Mouse (Mus musculus): Measurements from ENCODE around the gene Pde11a. TPM values are rescaled to one million over a fixed set of nuclear protein-coding genes. Genes with fewer than 3 reads are reported as not detected.

The Pde11a gene
- polyA plus RNA-seq, 1 experiment from 2014 or later, result 1.1 TPM

DNA sequence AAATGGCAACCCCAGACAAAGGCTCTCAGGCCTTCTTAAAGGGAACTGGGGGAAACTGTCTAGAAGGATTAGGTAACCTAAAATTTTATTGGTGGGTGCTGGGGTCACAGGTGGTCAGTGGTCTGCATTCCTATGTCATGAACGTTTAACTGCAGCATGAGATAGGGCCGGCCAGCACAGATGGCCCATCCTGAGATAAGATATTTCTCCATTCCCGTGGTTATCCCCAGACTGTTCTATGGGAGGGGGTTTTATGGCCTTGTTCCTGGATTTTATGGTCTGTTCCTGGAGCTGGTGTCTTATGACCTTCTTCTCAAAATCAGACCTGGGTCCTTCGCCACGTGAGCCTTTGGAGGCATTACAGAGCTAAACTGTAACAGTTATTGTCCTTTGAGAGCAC is 256.6 kb downstream of the Pde11a start:
- no peak overlapping the region for H3K27ac ChIP-seq (ENCODE audit: low read depth, low read length)
- peaks cover 13% of the 10 kb centered on the region; the same call in 1 of the 2 replicates for H3K4me1 ChIP-seq (ENCODE audit: control insufficient read depth, insufficient read depth, low read length)
- no peak for ATAC-seq (ENCODE audit: low FRiP score, low TSS enrichment)
- no peak overlapping the region for H3K9ac ChIP-seq (ENCODE audit: low read depth, low read length)
- no peaks in the 10 kb centered on the region for H3K27me3 ChIP-seq (ENCODE audit: control insufficient read depth, insufficient read depth, low read length)
- WGBS, result 28% methylated on average over 5 of the region's 5 CpGs
- no peak overlapping the region for H3K4me3 ChIP-seq (ENCODE audit: low read length)
- no peaks in the 10 kb centered on the region for H3K36me3 ChIP-seq (ENCODE audit: control insufficient read depth, insufficient read depth, low read length)
- no peak overlapping the region for H3K4me2 ChIP-seq (replicated peaks; ENCODE audit: low read depth, low read length)
- no peaks in the 10 kb centered on the region for H3K9me3 ChIP-seq (ENCODE audit: control insufficient read depth, low read length)

DNA sequence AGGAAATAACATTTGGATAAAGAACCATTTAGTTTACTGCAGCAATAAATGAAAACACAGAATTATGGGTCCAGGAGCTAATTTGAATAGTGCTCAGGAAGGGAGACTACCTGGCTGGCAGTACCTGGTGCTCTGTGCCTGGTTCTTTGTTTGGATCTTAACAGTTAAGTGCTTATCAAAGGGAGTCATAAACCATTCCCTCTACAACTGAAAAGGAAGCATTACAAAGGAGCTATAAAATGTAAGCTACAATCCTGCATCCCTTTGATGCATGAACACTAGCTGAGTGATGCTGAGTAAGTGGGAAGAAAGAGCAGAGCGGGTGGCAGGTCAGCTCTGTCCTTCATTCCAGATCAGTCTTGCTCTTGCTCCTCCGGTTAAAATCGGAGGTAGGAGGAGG is 258.0 kb downstream of the Pde11a start:
- Histone ChIP-seq H3K4me2 (replicated peaks; ENCODE audit: low read depth, low read length) (no peak overlapping the region), H3K9me3 (ENCODE audit: control insufficient read depth, low read length) (no peaks in the 10 kb centered on the region), H3K4me3 (ENCODE audit: low read length) (no peak overlapping the region), H3K4me1 (ENCODE audit: control insufficient read depth, insufficient read depth, low read length) (peaks cover 21% of the 10 kb centered on the region; the same call in 1 of the 2 replicates), H3K27me3 (ENCODE audit: control insufficient read depth, insufficient read depth, low read length) (no peaks in the 10 kb centered on the region), H3K9ac (ENCODE audit: low read depth, low read length) (no peak overlapping the region), H3K36me3 (ENCODE audit: control insufficient read depth, insufficient read depth, low read length) (no peaks in the 10 kb centered on the region), H3K27ac (ENCODE audit: low read depth, low read length) (no peak overlapping the region)
- WGBS, result 29% methylated on average over 3 of the region's 3 CpGs
- no peak for ATAC-seq (ENCODE audit: low FRiP score, low TSS enrichment)

DNA sequence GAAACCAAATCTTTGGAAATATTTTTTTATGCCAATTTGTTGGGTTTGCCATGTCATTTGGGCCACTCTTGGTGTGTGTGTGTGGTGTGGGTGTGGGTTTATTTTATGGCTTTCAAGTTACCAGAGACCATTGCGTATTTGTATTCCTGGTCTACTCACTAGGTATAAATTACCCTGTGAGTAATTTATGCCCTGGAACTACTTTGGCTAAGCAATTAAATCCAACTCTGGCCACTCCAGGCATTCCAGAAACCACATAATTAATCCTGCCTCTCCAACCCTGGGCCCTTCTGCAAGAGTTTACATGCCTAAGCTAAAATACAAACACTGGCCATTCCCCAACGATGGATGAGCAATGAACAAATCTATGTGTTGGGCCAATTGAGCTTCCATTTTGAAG is 261.7 kb downstream of the Pde11a start:
- Histone ChIP-seq H3K9me3 (ENCODE audit: control insufficient read depth, low read length) (no peaks in the 10 kb centered on the region), H3K9ac (ENCODE audit: low read depth, low read length) (no peak overlapping the region), H3K27me3 (ENCODE audit: control insufficient read depth, insufficient read depth, low read length) (no peaks in the 10 kb centered on the region), H3K4me1 (ENCODE audit: control insufficient read depth, insufficient read depth, low read length) (peaks cover 27% of the 10 kb centered on the region; the same call in 1 of the 2 replicates), H3K27ac (ENCODE audit: low read depth, low read length) (peak overlapping the region; percentile 63; the same call in 1 of the 2 replicates), H3K36me3 (ENCODE audit: control insufficient read depth, insufficient read depth, low read length) (no peaks in the 10 kb centered on the region), H3K4me2 (replicated peaks; ENCODE audit: low read depth, low read length) (no peak overlapping the region), H3K4me3 (ENCODE audit: low read length) (no peak overlapping the region)
- 16% methylated on average over 2 of the region's 2 CpGs for WGBS
- ATAC-seq (ENCODE audit: low FRiP score, low TSS enrichment), result peak; percentile 56; the same call in 1 of the 2 replicates

DNA sequence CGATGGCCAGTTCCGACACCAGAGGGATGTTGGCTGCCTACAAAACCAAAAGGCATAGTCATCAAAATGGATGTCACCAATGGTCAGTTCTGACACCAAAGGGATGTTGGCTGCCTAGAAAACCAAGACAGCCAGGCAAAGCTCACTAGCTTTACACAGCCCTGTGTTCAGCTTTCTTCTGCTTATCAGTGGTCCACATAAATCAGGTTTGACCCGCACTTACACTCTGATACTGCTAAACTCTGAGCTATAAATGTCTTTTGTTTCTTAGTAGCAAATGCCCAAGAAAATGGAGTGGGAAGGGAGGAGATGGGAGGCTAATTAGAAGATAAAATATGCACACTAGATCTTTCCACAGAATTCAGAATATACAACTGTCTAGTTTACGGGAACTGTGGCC is 262.5 kb downstream of the Pde11a start:
- WGBS, result 51% methylated on average over 4 of the region's 4 CpGs

DNA sequence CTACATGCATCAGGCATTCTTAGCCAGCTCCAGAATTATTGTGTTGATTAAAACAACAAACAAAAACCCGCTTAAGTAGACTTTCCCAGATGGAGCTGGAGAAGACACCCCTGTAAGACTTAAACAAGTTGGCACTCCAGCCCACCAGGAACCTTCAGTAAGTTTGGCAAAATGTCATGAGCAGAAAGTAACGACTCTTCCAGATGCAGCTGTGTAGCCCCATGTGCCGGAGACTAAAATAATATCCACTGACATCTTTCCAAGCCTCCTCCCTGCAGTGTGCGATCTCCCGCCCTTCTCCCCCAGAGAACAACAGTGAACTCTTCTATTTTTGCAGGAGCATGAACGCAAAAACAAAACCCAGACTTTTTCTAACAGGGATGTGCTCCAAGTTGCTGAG is 265.5 kb downstream of the Pde11a start:
- no peak for ATAC-seq (ENCODE audit: low FRiP score, low TSS enrichment)
- no peaks in the 10 kb centered on the region for H3K9me3 ChIP-seq (ENCODE audit: control insufficient read depth, low read length)
- no peaks in the 10 kb centered on the region for H3K27me3 ChIP-seq (ENCODE audit: control insufficient read depth, insufficient read depth, low read length)
- H3K9ac ChIP-seq (ENCODE audit: low read depth, low read length), result no peak overlapping the region; the same call in 1 of the 2 replicates
- no peak overlapping the region for H3K4me3 ChIP-seq (ENCODE audit: low read length)
- WGBS, result 37% methylated on average over 6 of the region's 6 CpGs
- H3K36me3 ChIP-seq (ENCODE audit: control insufficient read depth, insufficient read depth, low read length), result no peaks in the 10 kb centered on the region
- no peak overlapping the region for H3K4me2 ChIP-seq (replicated peaks; ENCODE audit: low read depth, low read length)
- peaks cover 25% of the 10 kb centered on the region; the same call in 1 of the 2 replicates for H3K4me1 ChIP-seq (ENCODE audit: control insufficient read depth, insufficient read depth, low read length)
- peak overlapping the region; percentile 10; the same call in 1 of the 2 replicates for H3K27ac ChIP-seq (ENCODE audit: low read depth, low read length)

More for the DNA sequence above, 262.5 kb downstream of the Pde11a start:
- Histone ChIP-seq H3K9ac (ENCODE audit: low read depth, low read length) (no peak overlapping the region), H3K4me2 (replicated peaks; ENCODE audit: low read depth, low read length) (no peak overlapping the region), H3K27ac (ENCODE audit: low read depth, low read length) (peak overlapping the region; percentile 63), H3K27me3 (ENCODE audit: control insufficient read depth, insufficient read depth, low read length) (no peaks in the 10 kb centered on the region), H3K36me3 (ENCODE audit: control insufficient read depth, insufficient read depth, low read length) (no peaks in the 10 kb centered on the region), H3K4me1 (ENCODE audit: control insufficient read depth, insufficient read depth, low read length) (peaks cover 26% of the 10 kb centered on the region; the same call in 1 of the 2 replicates), H3K9me3 (ENCODE audit: control insufficient read depth, low read length) (no peaks in the 10 kb centered on the region), H3K4me3 (ENCODE audit: low read length) (no peak overlapping the region)
- ATAC-seq (ENCODE audit: low FRiP score, low TSS enrichment), result peak; percentile 42; the same call in 1 of the 2 replicates

DNA sequence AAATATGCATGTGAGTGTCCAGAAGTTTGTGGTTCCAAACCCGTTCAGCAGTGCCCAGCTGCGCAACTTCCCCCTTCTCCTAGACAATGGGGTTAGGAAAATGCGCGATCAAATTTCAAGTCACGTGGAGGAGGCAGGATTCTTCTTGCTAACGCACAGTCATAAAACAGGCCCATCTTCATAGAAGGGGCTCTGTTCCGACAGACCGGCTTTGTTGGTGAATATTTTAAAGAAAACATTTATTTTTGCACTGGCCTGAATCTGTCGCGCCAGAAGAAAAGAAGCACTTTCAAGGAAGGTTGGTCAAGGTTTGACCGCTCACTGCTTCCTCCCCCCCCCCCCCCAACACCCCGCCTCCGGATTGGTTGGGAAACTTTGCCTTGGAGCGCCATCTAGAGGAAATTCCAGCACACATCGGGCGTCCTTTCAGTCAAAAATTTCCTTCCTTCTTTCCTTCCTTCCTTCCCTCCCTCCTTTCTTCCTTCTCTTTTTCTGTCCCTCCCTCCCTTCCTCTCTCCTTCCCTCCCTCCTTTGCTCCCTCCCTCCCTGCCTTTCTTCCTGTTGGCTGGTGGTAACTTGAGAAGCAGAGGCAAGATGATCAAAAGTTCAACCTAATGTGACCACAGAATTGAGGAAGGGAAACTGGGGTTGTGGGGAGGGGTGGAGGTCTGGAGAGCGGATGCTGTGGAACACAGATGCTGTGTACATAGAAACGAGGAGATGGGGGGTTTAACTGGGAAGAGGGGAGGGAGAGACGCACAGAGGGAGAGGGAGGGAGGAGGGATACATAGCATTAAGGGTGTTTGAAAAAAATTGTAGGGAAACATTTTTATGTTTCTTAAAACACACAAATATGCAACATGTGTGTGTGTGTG is 267.9 kb downstream of the Pde11a start:
- H3K9ac ChIP-seq (ENCODE audit: low read depth, low read length), result peak overlapping the region; percentile 45
- H3K4me2 ChIP-seq (replicated peaks; ENCODE audit: low read depth, low read length), result peak overlapping the region; percentile 43
- peak overlapping the region; percentile 33 for H3K4me3 ChIP-seq (ENCODE audit: low read length)
- H3K27ac ChIP-seq (ENCODE audit: low read depth, low read length), result peak overlapping the region; percentile 83
- no peaks in the 10 kb centered on the region for H3K36me3 ChIP-seq (ENCODE audit: control insufficient read depth, insufficient read depth, low read length)
- under 1% methylated on average over 19 of the region's 19 CpGs for WGBS
- no peaks in the 10 kb centered on the region for H3K9me3 ChIP-seq (ENCODE audit: control insufficient read depth, low read length)
- peak; percentile 90 for ATAC-seq (ENCODE audit: low FRiP score, low TSS enrichment)
- no peaks in the 10 kb centered on the region for H3K27me3 ChIP-seq (ENCODE audit: control insufficient read depth, insufficient read depth, low read length)
- peaks cover 21% of the 10 kb centered on the region; the same call in 1 of the 2 replicates for H3K4me1 ChIP-seq (ENCODE audit: control insufficient read depth, insufficient read depth, low read length)

DNA sequence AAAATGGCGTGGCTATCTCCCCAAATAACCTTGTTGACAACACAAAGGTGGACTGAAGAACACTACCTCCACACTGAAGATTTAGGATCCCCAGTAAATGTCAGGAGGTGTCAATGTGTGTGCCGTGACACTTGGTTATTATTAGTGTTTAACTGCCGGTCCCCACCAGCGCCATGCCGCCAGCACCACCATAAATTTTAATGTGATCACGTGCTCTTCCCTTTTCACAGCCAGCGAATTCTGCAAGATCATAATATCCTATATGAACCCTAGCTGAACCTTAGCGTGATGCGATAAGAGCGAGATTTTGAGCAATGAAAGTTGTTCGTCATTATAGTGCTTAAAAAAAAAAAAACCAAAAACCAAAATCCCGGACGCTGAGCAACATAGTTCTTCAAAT is 269.3 kb downstream of the Pde11a start:
- no peak overlapping the region for H3K9ac ChIP-seq (ENCODE audit: low read depth, low read length)
- H3K4me2 ChIP-seq (replicated peaks; ENCODE audit: low read depth, low read length), result peak overlapping the region; percentile 43
- H3K4me3 ChIP-seq (ENCODE audit: low read length), result no peak overlapping the region
- H3K27me3 ChIP-seq (ENCODE audit: control insufficient read depth, insufficient read depth, low read length), result no peaks in the 10 kb centered on the region
- peaks cover 12% of the 10 kb centered on the region; the same call in 1 of the 2 replicates for H3K4me1 ChIP-seq (ENCODE audit: control insufficient read depth, insufficient read depth, low read length)
- H3K9me3 ChIP-seq (ENCODE audit: control insufficient read depth, low read length), result no peaks in the 10 kb centered on the region
- peak overlapping the region; percentile 83; the same call in 1 of the 2 replicates for H3K27ac ChIP-seq (ENCODE audit: low read depth, low read length)
- ATAC-seq (ENCODE audit: low FRiP score, low TSS enrichment), result peak; percentile 18; the same call in 1 of the 2 replicates
- H3K36me3 ChIP-seq (ENCODE audit: control insufficient read depth, insufficient read depth, low read length), result no peaks in the 10 kb centered on the region
- WGBS, result 15% methylated on average over 13 of the region's 13 CpGs

DNA sequence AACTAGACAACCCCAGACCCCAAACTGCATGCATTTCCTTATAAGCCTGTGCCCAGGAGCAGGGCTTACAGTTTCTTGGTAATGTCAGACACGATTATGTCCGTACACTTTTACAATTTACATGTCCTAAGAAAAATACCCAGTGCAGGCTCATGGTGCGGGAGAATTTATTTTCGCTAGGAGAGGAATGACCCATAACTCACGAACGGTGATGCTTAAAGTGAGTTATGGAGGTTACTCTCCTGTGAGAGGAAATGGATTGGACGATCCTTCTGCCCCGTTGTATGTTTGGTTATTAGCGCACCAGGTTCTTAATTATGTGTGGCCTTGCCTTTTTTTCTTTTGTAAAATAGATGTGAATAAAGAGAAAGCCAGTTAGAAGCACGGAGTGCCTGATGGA is 270.4 kb downstream of the Pde11a start:
- 19% methylated on average over 10 of the region's 10 CpGs for WGBS
- no peaks in the 10 kb centered on the region for H3K9me3 ChIP-seq (ENCODE audit: control insufficient read depth, low read length)
- no peak for ATAC-seq (ENCODE audit: low FRiP score, low TSS enrichment)
- no peak overlapping the region for H3K9ac ChIP-seq (ENCODE audit: low read depth, low read length)
- peak overlapping the region; percentile 21; the same call in 1 of the 2 replicates for H3K27ac ChIP-seq (ENCODE audit: low read depth, low read length)
- H3K36me3 ChIP-seq (ENCODE audit: control insufficient read depth, insufficient read depth, low read length), result no peaks in the 10 kb centered on the region
- H3K4me1 ChIP-seq (ENCODE audit: control insufficient read depth, insufficient read depth, low read length), result peaks cover 12% of the 10 kb centered on the region; the same call in 1 of the 2 replicates
- H3K4me3 ChIP-seq (ENCODE audit: low read length), result no peak overlapping the region
- peak overlapping the region; percentile 43; the same call in 1 of the 2 replicates for H3K4me2 ChIP-seq (replicated peaks; ENCODE audit: low read depth, low read length)
- H3K27me3 ChIP-seq (ENCODE audit: control insufficient read depth, insufficient read depth, low read length), result no peaks in the 10 kb centered on the region

DNA sequence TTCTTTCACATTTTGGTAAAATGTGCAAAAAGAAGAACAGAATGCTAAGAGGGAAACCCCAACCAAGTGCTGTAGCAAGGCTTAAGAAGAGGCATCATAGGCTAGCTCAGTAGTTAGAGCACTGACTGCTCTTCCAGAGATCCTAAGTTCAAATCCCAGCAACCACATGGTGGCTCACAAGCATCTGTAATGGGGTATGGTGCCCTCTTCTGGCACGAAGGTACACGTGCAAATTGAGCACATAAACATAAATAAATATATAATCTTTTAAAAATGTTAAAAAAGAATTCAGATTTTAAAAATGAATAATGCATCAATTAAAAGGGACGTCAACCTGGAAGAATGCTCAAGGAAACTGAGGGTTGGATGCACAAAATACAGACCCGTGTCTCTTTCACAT is 271.4 kb downstream of the Pde11a start:
- WGBS, result 57% methylated on average over 4 of the region's 4 CpGs
- no peak overlapping the region for H3K4me3 ChIP-seq (ENCODE audit: low read length)

More for the DNA sequence above, 271.4 kb downstream of the Pde11a start:
- Histone ChIP-seq H3K36me3 (ENCODE audit: control insufficient read depth, insufficient read depth, low read length) (no peaks in the 10 kb centered on the region), H3K27me3 (ENCODE audit: control insufficient read depth, insufficient read depth, low read length) (no peaks in the 10 kb centered on the region), H3K4me1 (ENCODE audit: control insufficient read depth, insufficient read depth, low read length) (peaks cover 12% of the 10 kb centered on the region; the same call in 1 of the 2 replicates), H3K9me3 (ENCODE audit: control insufficient read depth, low read length) (no peaks in the 10 kb centered on the region), H3K27ac (ENCODE audit: low read depth, low read length) (no peak overlapping the region), H3K4me2 (replicated peaks; ENCODE audit: low read depth, low read length) (no peak overlapping the region), H3K9ac (ENCODE audit: low read depth, low read length) (no peak overlapping the region)
- ATAC-seq (ENCODE audit: low FRiP score, low TSS enrichment), result no peak
